8 mouse cellular contexts compared by ENCODE assay signal in genomic region chr8:127227407-127227806, GRCm38 (mm10).
DNase-seq lines count a peak whose midpoint lies in the region; ATAC-seq and TF ChIP-seq lines count a peak whose summit lies in the region.

No protein-coding gene starts in this region.

- H3K36me3 ChIP-seq in limb, embryonic 12.5 days, result no peaks in the 10 kb centered on the region
- H3K36me3 ChIP-seq in limb, embryonic 10.5 days, result no peaks in the 10 kb centered on the region

- no peak for ATAC-seq in limb, embryonic 12.5 days (ENCODE audit: insufficient number of reproducible peaks, insufficient read depth, low FRiP score, low TSS enrichment, low read depth)

- TF ChIP-seq POLR2A in cerebellum, adult 2 months (IDR thresholded peaks at IDR 0.05; ENCODE audit: borderline replicate concordance, insufficient read depth, low read length), result no peak

- no peak overlapping the region for H3K4me3 ChIP-seq in cerebellum, adult 2 months (replicated peaks; ENCODE audit: insufficient read depth, low read depth, low read length)
- H3K4me3 ChIP-seq in limb, embryonic 12.5 days (replicated peaks), result no peak overlapping the region
- no peak overlapping the region for H3K4me3 ChIP-seq in limb, embryonic 10.5 days

- no peak overlapping the region for H3K4me2 ChIP-seq in limb, embryonic 12.5 days

- no peak for TF ChIP-seq CTCF in cerebellum, adult 2 months (IDR thresholded peaks at IDR 0.05; ENCODE audit: borderline replicate concordance, insufficient read depth, low read depth, low read length)

- H3K27ac ChIP-seq in cerebellum, adult 2 months (ENCODE audit: insufficient read depth, low read length), result 0 out of 2 replicates have a peak overlapping the region, but pooled peaks have one; percentile 30
- 0 out of 2 replicates have a peak overlapping the region, but pooled peaks have one; percentile 12 for H3K27ac ChIP-seq in limb, embryonic 12.5 days
- no peak overlapping the region for H3K27ac ChIP-seq in limb, embryonic 10.5 days

- no peak overlapping the region for H3K9ac ChIP-seq in limb, embryonic 12.5 days (replicated peaks)

- no peaks in the 10 kb centered on the region for H3K27me3 ChIP-seq in cerebellum, adult 2 months (ENCODE audit: control insufficient read depth, insufficient read depth, low read length)
- no peaks in the 10 kb centered on the region for H3K27me3 ChIP-seq in limb, embryonic 12.5 days
- H3K27me3 ChIP-seq in limb, embryonic 10.5 days (ENCODE audit: low read depth, poor library complexity, severe bottlenecking), result no peaks in the 10 kb centered on the region

- 58% methylated on average over 4 of the region's 4 CpGs for WGBS in cerebellum, adult 2 months
- 79% methylated on average over 4 of the region's 4 CpGs for WGBS in limb, embryonic 12.5 days
- 95% methylated on average over 4 of the region's 4 CpGs for WGBS in limb, embryonic 10.5 days

- H3K9me3 ChIP-seq in limb, embryonic 12.5 days, result no peaks in the 10 kb centered on the region
- H3K9me3 ChIP-seq in limb, embryonic 10.5 days (replicated peaks), result no peaks in the 10 kb centered on the region

- no peak for DNase-seq in cerebellum, adult 2 months
- no peak for DNase-seq in cerebellum, adult 11-12 months
- DNase-seq in limb, embryonic 10.5 days (ENCODE audit: low spot score), result no peak
- DNase-seq in fibroblast of lung, adult 2 months (ENCODE audit: low read depth), result peak; percentile 64
- peak; percentile 25 for DNase-seq in lung, postnatal 14 days
- no peak for DNase-seq in kidney, postnatal 36 days
- DNase-seq in spleen, adult 18-20 months, result no peak

- H3K4me1 ChIP-seq in cerebellum, adult 2 months (ENCODE audit: control insufficient read depth, insufficient read depth, low read length), result no peaks in the 10 kb centered on the region
- H3K4me1 ChIP-seq in limb, embryonic 12.5 days (replicated peaks), result peaks cover 40% of the 10 kb centered on the region
- H3K4me1 ChIP-seq in limb, embryonic 10.5 days, result peaks cover 32% of the 10 kb centered on the region

Comparison
In these comparisons a context has a peak if more than half of its experiments do, and no peak if none do; other contexts are left out.
1. DNase-seq: peak in fibroblast of lung, adult 2 months (single experiment) and lung, postnatal 14 days (single experiment); none in cerebellum, adult 2 months (0 of 2), cerebellum, adult 11-12 months (single experiment), limb, embryonic 10.5 days (single experiment), kidney, postnatal 36 days (0 of 2) and spleen, adult 18-20 months (0 of 2).